Comparison of ENCODE assay signal across 11 mouse cellular contexts in genomic region chr4:140944961-140945442, GRCm38 (mm10). TPM values are rescaled to one million over a fixed set of nuclear protein-coding genes. Genes with fewer than 3 reads are reported as not detected.
A peak's percentile ranks its signal among the peaks of the same experiment; 100 is the strongest.
DNase-seq lines count a peak whose midpoint lies in the region; ATAC-seq and TF ChIP-seq lines count a peak whose summit lies in the region.
"Had no signal": no experiment of that assay in that cellular context is flagged by ENCODE, and none has a peak within 500 bp of the region (broad histone marks: within the 10 kb centered on the region; RNA-seq: fewer than 3 reads in every experiment).

No protein-coding gene starts in this region.

- no peaks in the 10 kb centered on the region for H3K36me3 ChIP-seq in heart, embryonic 15.5 days
- H3K36me3 ChIP-seq in heart, embryonic 12.5 days = no peaks in the 10 kb centered on the region
- no peaks in the 10 kb centered on the region for H3K36me3 ChIP-seq in G1E (replicated peaks)
- H3K36me3 ChIP-seq in liver, postnatal 0 days (replicated peaks; ENCODE audit: insufficient read depth, low read length) = no peaks in the 10 kb centered on the region
- no peaks in the 10 kb centered on the region for H3K36me3 ChIP-seq in kidney, embryonic 14.5 days (ENCODE audit: control insufficient read depth, insufficient read depth, low read length)
- H3K36me3 ChIP-seq: hindbrain, embryonic 10.5 days had no signal

- peaks cover 5% of the 10 kb centered on the region; the same call in 1 of the 2 replicates for H3K4me1 ChIP-seq in heart, embryonic 15.5 days (replicated peaks)
- peaks cover 6% of the 10 kb centered on the region; the same call in 1 of the 2 replicates for H3K4me1 ChIP-seq in heart, embryonic 12.5 days (replicated peaks)
- H3K4me1 ChIP-seq in G1E (ENCODE audit: insufficient read depth, low read depth, low read length) = no peaks in the 10 kb centered on the region
- no peaks in the 10 kb centered on the region; the same call in 1 of the 2 replicates for H3K4me1 ChIP-seq in liver, postnatal 0 days (ENCODE audit: insufficient read depth)
- peaks cover 8% of the 10 kb centered on the region; the same call in 1 of the 2 replicates for H3K4me1 ChIP-seq in kidney, embryonic 14.5 days (ENCODE audit: control insufficient read depth, insufficient read depth, low read length)
- H3K4me1 ChIP-seq: hindbrain, embryonic 10.5 days had no signal

- no peak for DNase-seq in G1E (ENCODE audit: low spot score)
- DNase-seq in liver, postnatal 0 days = no peak
- DNase-seq in thymus, adult 18-20 months = peak; percentile 79 to 90
- no peak for DNase-seq in ovary, postnatal 36 days (ENCODE audit: low spot score)
- no peak for DNase-seq in cerebellum, postnatal 25 days
- DNase-seq: lung, embryonic 14.5 days had no signal

- H3K4me3 ChIP-seq in heart, embryonic 15.5 days = no peak overlapping the region
- H3K4me3 ChIP-seq in heart, embryonic 12.5 days = no peak overlapping the region
- no peak overlapping the region for H3K4me3 ChIP-seq in G1E (ENCODE audit: low read depth, low read length)
- H3K4me3 ChIP-seq in liver, postnatal 0 days (ENCODE audit: low read depth, low read length) = no peak overlapping the region
- no peak overlapping the region for H3K4me3 ChIP-seq in kidney, embryonic 14.5 days (ENCODE audit: low read length)
- H3K4me3 ChIP-seq: erythroblast, embryonic 14.5 days; hindbrain, embryonic 10.5 days had no signal

- no peaks in the 10 kb centered on the region for H3K27me3 ChIP-seq in heart, embryonic 15.5 days
- H3K27me3 ChIP-seq in heart, embryonic 12.5 days (replicated peaks) = no peaks in the 10 kb centered on the region
- H3K27me3 ChIP-seq in G1E (ENCODE audit: insufficient read depth, low read length) = peaks cover 11% of the 10 kb centered on the region; the same call in 1 of the 2 replicates
- H3K27me3 ChIP-seq in liver, postnatal 0 days (ENCODE audit: insufficient read depth, low read length) = no peaks in the 10 kb centered on the region
- no peaks in the 10 kb centered on the region for H3K27me3 ChIP-seq in kidney, embryonic 14.5 days (ENCODE audit: control insufficient read depth, insufficient read depth, low read length)

- no peak overlapping the region for H3K4me2 ChIP-seq in heart, embryonic 15.5 days
- H3K4me2 ChIP-seq in heart, embryonic 12.5 days = no peak overlapping the region
- H3K4me2 ChIP-seq in liver, postnatal 0 days (ENCODE audit: low read depth, low read length) = no peak overlapping the region
- H3K4me2 ChIP-seq in kidney, embryonic 14.5 days (replicated peaks; ENCODE audit: low read depth, low read length) = no peak overlapping the region
- H3K4me2 ChIP-seq: lung, embryonic 14.5 days had no signal

- H3K9ac ChIP-seq in heart, embryonic 15.5 days = no peak overlapping the region
- H3K9ac ChIP-seq in heart, embryonic 12.5 days = no peak overlapping the region
- no peak overlapping the region for H3K9ac ChIP-seq in liver, postnatal 0 days (replicated peaks)
- H3K9ac ChIP-seq in kidney, embryonic 14.5 days (ENCODE audit: low read depth, low read length) = no peak overlapping the region
- H3K9ac ChIP-seq: lung, embryonic 14.5 days had no signal

- no peaks in the 10 kb centered on the region for H3K9me3 ChIP-seq in heart, embryonic 15.5 days (replicated peaks)
- peaks cover 9% of the 10 kb centered on the region for H3K9me3 ChIP-seq in heart, embryonic 12.5 days (replicated peaks)
- H3K9me3 ChIP-seq in G1E (replicated peaks) = no peaks in the 10 kb centered on the region
- H3K9me3 ChIP-seq in liver, postnatal 0 days (ENCODE audit: low read length) = no peaks in the 10 kb centered on the region
- no peaks in the 10 kb centered on the region for H3K9me3 ChIP-seq in kidney, embryonic 14.5 days (ENCODE audit: control insufficient read depth, low read length)

- 68% methylated on average over 5 of the region's 5 CpGs for WGBS in heart, embryonic 15.5 days
- WGBS in heart, embryonic 12.5 days = 64% methylated on average over 5 of the region's 5 CpGs
- WGBS in liver, postnatal 0 days (ENCODE audit: insufficient replicate concordance) = 22% methylated on average over 5 of the region's 5 CpGs
- 70% methylated on average over 5 of the region's 5 CpGs for WGBS in kidney, embryonic 14.5 days

- TF ChIP-seq CTCF in G1E (IDR thresholded peaks at IDR 0.05; ENCODE audit: low read depth, low read length) = no peak
- TF ChIP-seq CTCF in liver, postnatal 0 days (IDR thresholded peaks at IDR 0.05; ENCODE audit: low read depth) = no peak

- H3K27ac ChIP-seq in heart, embryonic 15.5 days = peak overlapping the region; percentile 53; the same call in 1 of the 2 replicates
- no peak overlapping the region for H3K27ac ChIP-seq in heart, embryonic 12.5 days (ENCODE audit: poor library complexity, severe bottlenecking)
- peak overlapping the region; percentile 60; the same call in 1 of the 2 replicates for H3K27ac ChIP-seq in liver, postnatal 0 days (ENCODE audit: low read depth)
- no peak overlapping the region for H3K27ac ChIP-seq in kidney, embryonic 14.5 days (ENCODE audit: low read depth, low read length)
- H3K27ac ChIP-seq: hindbrain, embryonic 10.5 days had no signal

- no peak for TF ChIP-seq EP300 in liver, postnatal 0 days (IDR thresholded peaks at IDR 0.05; ENCODE audit: low read depth)

- no peak for ATAC-seq in heart, embryonic 15.5 days (replicated peaks; ENCODE audit: insufficient number of reproducible peaks, insufficient read depth, low FRiP score, low read depth)
- no peak for ATAC-seq in heart, embryonic 12.5 days (ENCODE audit: insufficient number of reproducible peaks, low FRiP score)
- ATAC-seq in G1E (ENCODE audit: extremely low read depth, insufficient number of reproducible peaks, low FRiP score, poor library complexity, severe bottlenecking) = peak; percentile 15; the same call in 1 of the 2 replicates
- ATAC-seq in liver, postnatal 0 days = peak; percentile 64
- no peak for ATAC-seq in kidney, embryonic 14.5 days (ENCODE audit: low FRiP score, low TSS enrichment)

RNA-seq across cellular contexts. Expression of gene Sdhb, which starts 16.0 kb away (rescaled TPM):
- 812 and 965 TPM in 2 replicates for polyA plus RNA-seq in heart, embryonic 15.5 days (2015; fragmentation: Nextera tagmentation; extraction: Ambion mirVana)
- polyA plus RNA-seq in heart, embryonic 12.5 days (2016; fragmentation: Nextera tagmentation; extraction: Ambion mirVana) = 746 and 756 TPM in 2 replicates
- 51.2 and 51.7 TPM in 2 replicates for total RNA-seq in G1E (2014; fragmentation: Nextera tagmentation)
- total RNA-seq in G1E (2017) = 100 and 103 TPM in 2 replicates
- polyA plus RNA-seq in G1E (2012) = 105 and 142 TPM in 2 replicates
- polyA plus RNA-seq in liver, postnatal 0 days (2015; fragmentation: Nextera tagmentation; extraction: Ambion mirVana) = 312 and 329 TPM in 2 replicates
- polyA plus RNA-seq in kidney, embryonic 14.5 days (2014; fragmentation: Nextera tagmentation; extraction: Ambion mirVana) = 442 and 499 TPM in 2 replicates

RNA-seq across cellular contexts. Expression of gene Padi2, which starts 38.9 kb away (rescaled TPM):
- 1.2 and 3.1 TPM in 2 replicates for polyA plus RNA-seq in heart, embryonic 15.5 days (2015; fragmentation: Nextera tagmentation; extraction: Ambion mirVana)
- 3.3 and 4.1 TPM in 2 replicates for polyA plus RNA-seq in heart, embryonic 12.5 days (2016; fragmentation: Nextera tagmentation; extraction: Ambion mirVana)
- total RNA-seq in G1E (2014; fragmentation: Nextera tagmentation) (0.34 TPM in 1 of 2 replicates, not detected in the other), G1E (2017) (0.46 and 0.82 TPM in 2 replicates)
- 0.11 and 0.21 TPM in 2 replicates for polyA plus RNA-seq in G1E (2012)
- polyA plus RNA-seq in liver, postnatal 0 days (2015; fragmentation: Nextera tagmentation; extraction: Ambion mirVana) = 1.9 and 2.1 TPM in 2 replicates
- polyA plus RNA-seq in kidney, embryonic 14.5 days (2014; fragmentation: Nextera tagmentation; extraction: Ambion mirVana) = 13.9 and 22.6 TPM in 2 replicates

RNA-seq across cellular contexts. Expression of gene Atp13a2, which starts 41.7 kb away (rescaled TPM):
- polyA plus RNA-seq in heart, embryonic 15.5 days (2015; fragmentation: Nextera tagmentation; extraction: Ambion mirVana) = 23.4 and 38.8 TPM in 2 replicates
- polyA plus RNA-seq in heart, embryonic 12.5 days (2016; fragmentation: Nextera tagmentation; extraction: Ambion mirVana) = 33.1 and 35.6 TPM in 2 replicates
- total RNA-seq in G1E (2014; fragmentation: Nextera tagmentation) (22.3 and 34.0 TPM in 2 replicates), G1E (2017) (21.4 and 26.6 TPM in 2 replicates)
- 67.7 and 124 TPM in 2 replicates for polyA plus RNA-seq in G1E (2012)
- polyA plus RNA-seq in liver, postnatal 0 days (2015; fragmentation: Nextera tagmentation; extraction: Ambion mirVana) = 13.2 and 15.8 TPM in 2 replicates
- polyA plus RNA-seq in kidney, embryonic 14.5 days (2014; fragmentation: Nextera tagmentation; extraction: Ambion mirVana) = 26.5 and 39.5 TPM in 2 replicates

Comparison
In these comparisons a context has a peak if more than half of its experiments do, and no peak if none do; other contexts are left out.
1. H3K27ac ChIP-seq: peak in heart, embryonic 15.5 days (single experiment) and liver, postnatal 0 days (single experiment); none in heart, embryonic 12.5 days (single experiment) and kidney, embryonic 14.5 days (single experiment).
2. ATAC-seq: peak in G1E (single experiment) and liver, postnatal 0 days (single experiment); none in heart, embryonic 15.5 days (single experiment), heart, embryonic 12.5 days (single experiment) and kidney, embryonic 14.5 days (single experiment).
3. DNase-seq: peak in thymus, adult 18-20 months (2 of 2); none in G1E (single experiment), liver, postnatal 0 days (single experiment), ovary, postnatal 36 days (single experiment) and cerebellum, postnatal 25 days (0 of 2).